Mouse (Mus musculus) olfactory bulb, adult 2 months (tissue): Measurements from ENCODE around the gene Rasa2.

Source experiments
- CTCF ChIP-seq: fragments of 200-500 bp; IDR thresholded peaks from 2 replicates; pipeline ENCODE4 v1.5.1; 2012; ENCODE audit warnings: low read depth, mild to moderate bottlenecking, low read length, moderate library complexity; ENCODE audit not compliant: insufficient read depth
- POLR2A ChIP-seq: fragments of 200-500 bp; IDR thresholded peaks from 2 replicates; pipeline ENCODE4 v1.6.1; 2012; ENCODE audit warnings: mild to moderate bottlenecking, low read depth, low read length, moderate library complexity; ENCODE audit not compliant: insufficient read depth

- no peak for TF ChIP-seq POLR2A
- no peak for TF ChIP-seq CTCF
Measured at GRCm38 (mm10) chr9:96627042-96627441, 4.4 kb downstream of the Rasa2 start.
